Mouse (Mus musculus): ENCODE measurements at regions not wholly inside any gene's neighbourhood (a gene's known extent, or its start where the extent isn't known, plus 50 kb on each side); places are given as distances from the start of the nearest gene placed in this dataset.

DNA sequence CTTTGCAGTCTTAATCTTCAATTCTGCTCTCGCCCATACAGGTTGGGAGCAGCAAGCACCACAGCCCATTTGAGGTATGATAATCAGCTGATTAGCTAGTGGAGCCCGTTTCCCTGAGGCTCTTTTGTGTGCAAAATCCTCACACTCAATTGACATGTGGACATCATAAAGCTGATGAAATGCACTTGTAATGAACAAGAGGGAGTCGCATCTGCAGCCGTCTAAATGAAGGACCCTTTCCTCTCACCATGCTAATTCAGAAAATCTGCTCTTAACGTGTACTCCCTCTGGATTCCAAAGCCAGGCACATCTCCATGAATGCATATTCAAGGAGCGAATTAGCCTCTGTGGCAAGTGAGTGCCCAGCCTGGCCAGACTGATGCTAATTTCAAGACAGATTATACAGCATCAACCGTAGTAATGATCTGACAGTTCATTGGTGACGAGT lies 219.0 kb upstream of the Atp5g3 start:
- no peak for TF ChIP-seq CTCF (conservative IDR thresholded peaks at IDR 0.05 in 1 of 2, IDR thresholded peaks at IDR 0.05 in 1 of 2; ENCODE audit: low read depth in 2 of 2, low read length in 2 of 2)
- no peak for TF ChIP-seq HCFC1 (IDR thresholded peaks at IDR 0.05; ENCODE audit: low read depth, low read length)
- TF ChIP-seq PAX5 (IDR thresholded peaks at IDR 0.05; ENCODE audit: low read length) = no peak
- no peak for TF ChIP-seq MAZ (IDR thresholded peaks at IDR 0.05; ENCODE audit: low read depth, low read length)
- TF ChIP-seq POLR2A (IDR thresholded peaks at IDR 0.05; ENCODE audit: low read depth, low read length) = no peak
- no peak for TF ChIP-seq CHD2 (IDR thresholded peaks at IDR 0.05; ENCODE audit: low read length)
